Mouse (Mus musculus) MEL (cell line): ENCODE data around the gene Gm17655. TPM values are rescaled to one million over a fixed set of nuclear protein-coding genes. Genes with fewer than 3 reads are reported as not detected.

Experiments used
- DNase-seq: peaks from one replicate; pipeline ENCODE4 v3.0.0; 2011; ENCODE audit warnings: low read depth, low spot score
- H3K27ac ChIP-seq: 2 replicates; pipeline ENCODE4 v1.5.1; 2012; ENCODE audit warnings: low read depth, mild to moderate bottlenecking, control low read depth, low read length, moderate library complexity; ENCODE audit not compliant: control insufficient read depth
- H3K27me3 ChIP-seq, 2 experiments: fragments of 150-350 bp in 1 of 2; sonication (generic) in 1 of 2; 2 replicates each; pipeline ENCODE4 v1.6.1; 2012; ENCODE audit warnings: low read length in 2 of 2, mild to moderate bottlenecking in 2 of 2, improper control_type of control experiment in 1 of 2, moderate library complexity in 1 of 2; ENCODE audit not compliant: insufficient read depth in 2 of 2, control insufficient read depth in 1 of 2
- H3K36me3 ChIP-seq, 2 experiments: 2 replicates each; pipeline ENCODE4 v1.6.1; 2012 to 2014; ENCODE audit warnings: low read length in 2 of 2, improper control_type of control experiment in 1 of 2, inconsistent platforms in 1 of 2, mild to moderate bottlenecking in 1 of 2; ENCODE audit not compliant: insufficient read depth in 2 of 2, control insufficient read depth in 1 of 2
- H3K4me1 ChIP-seq, 2 experiments: fragments of 150-350 bp in 1 of 2; sonication (generic) in 1 of 2; 2 replicates each; pipeline ENCODE4 v1.6.1; 2012; ENCODE audit warnings: low read length in 2 of 2, improper control_type of control experiment in 1 of 2, mild to moderate bottlenecking in 1 of 2; ENCODE audit not compliant: insufficient read depth in 2 of 2, control insufficient read depth in 1 of 2
- H3K4me3 ChIP-seq, 2 experiments: fragments of 150-350 bp in 1 of 2; sonication (generic) in 1 of 2; 2 replicates each; pipeline ENCODE4 v1.5.1; 2012; ENCODE audit warnings: low read depth in 2 of 2, low read length in 2 of 2, mild to moderate bottlenecking in 2 of 2, moderate library complexity in 2 of 2, control low read depth in 1 of 2, improper control_type of control experiment in 1 of 2; ENCODE audit not compliant: control insufficient read depth in 1 of 2, insufficient read depth in 1 of 2
- H3K79me2 ChIP-seq: 2 replicates; pipeline ENCODE4 v1.6.1; 2012; ENCODE audit warnings: mild to moderate bottlenecking, low read length, moderate library complexity; ENCODE audit not compliant: control insufficient read depth, poor library complexity, insufficient read depth
- H3K9ac ChIP-seq: 2 replicates; pipeline ENCODE4 v1.6.1; 2012; ENCODE audit warnings: low read depth, mild to moderate bottlenecking, control low read depth, low read length, moderate library complexity; ENCODE audit not compliant: control insufficient read depth, poor library complexity, severe bottlenecking
- H3K9me3 ChIP-seq: fragments of 150-350 bp; sonication (generic); replicated peaks from 2 replicates; pipeline ENCODE4 v1.6.1; 2012; ENCODE audit warnings: mild to moderate bottlenecking, low read length, improper control_type of control experiment, moderate library complexity; ENCODE audit not compliant: insufficient read depth
- BHLHE40 ChIP-seq: IDR thresholded peaks from 2 replicates; pipeline ENCODE4 v1.6.1; 2012; ENCODE audit warnings: low read depth, mild to moderate bottlenecking, inconsistent platforms, low read length, improper control_type of control experiment, borderline replicate concordance
- CHD1 ChIP-seq: IDR thresholded peaks from 2 replicates; pipeline ENCODE4 v1.6.1; 2012; ENCODE audit warnings: low read depth, mild to moderate bottlenecking, inconsistent platforms, low read length, improper control_type of control experiment
- CTCF ChIP-seq, 3 experiments: IDR thresholded peaks in 2 of 3; conservative IDR thresholded peaks in 1 of 3; 2 replicates each; pipeline ENCODE4 v1.5.1; 2011 to 2012; ENCODE audit warnings: low read length in 3 of 3, low read depth in 2 of 3, mild to moderate bottlenecking in 2 of 3, improper control_type of control experiment in 1 of 3, inconsistent platforms in 1 of 3, mixed read lengths in 1 of 3, moderate library complexity in 1 of 3; ENCODE audit not compliant: control insufficient read depth in 1 of 3, insufficient read depth in 1 of 3, poor library complexity in 1 of 3, severe bottlenecking in 1 of 3
- E2F4 ChIP-seq: IDR thresholded peaks from 2 replicates; pipeline ENCODE4 v1.6.1; 2011; ENCODE audit warnings: low read depth, low read length, improper control_type of control experiment, borderline replicate concordance
- ELF1 ChIP-seq: IDR thresholded peaks from 2 replicates; pipeline ENCODE4 v1.6.1; 2014; ENCODE audit warnings: low read depth, mild to moderate bottlenecking, inconsistent platforms, low read length, improper control_type of control experiment, moderate library complexity
- ETS1 ChIP-seq: IDR thresholded peaks from 2 replicates; pipeline ENCODE4 v1.6.1; 2012; ENCODE audit warnings: low read depth, mild to moderate bottlenecking, inconsistent platforms, low read length, improper control_type of control experiment, moderate library complexity
- HCFC1 ChIP-seq: IDR thresholded peaks from 2 replicates; pipeline ENCODE4 v1.6.1; 2012; ENCODE audit warnings: low read depth, mild to moderate bottlenecking, inconsistent platforms, low read length, improper control_type of control experiment, moderate library complexity
- KAT2A ChIP-seq: conservative IDR thresholded peaks from 2 replicates; pipeline ENCODE4 v1.6.1; 2012; ENCODE audit warnings: low read depth, low read length, improper control_type of control experiment, inconsistent platforms
- MAX ChIP-seq: IDR thresholded peaks from 2 replicates; pipeline ENCODE4 v1.6.1; 2011; ENCODE audit warnings: low read length, improper control_type of control experiment
- MAZ ChIP-seq: IDR thresholded peaks from 2 replicates; pipeline ENCODE4 v1.6.1; 2012; ENCODE audit warnings: low read depth, mild to moderate bottlenecking, inconsistent platforms, low read length, improper control_type of control experiment
- MXI1 ChIP-seq: IDR thresholded peaks from 2 replicates; pipeline ENCODE4 v1.6.1; 2011; ENCODE audit warnings: mild to moderate bottlenecking, low read depth, low read length, improper control_type of control experiment
- MYC ChIP-seq: IDR thresholded peaks from 2 replicates; pipeline ENCODE4 v1.6.1; 2011; ENCODE audit warnings: low read depth, mild to moderate bottlenecking, low read length, improper control_type of control experiment, moderate library complexity
- NELFE ChIP-seq: IDR thresholded peaks from 2 replicates; pipeline ENCODE4 v1.6.1; 2011; ENCODE audit warnings: low read depth, low read length, improper control_type of control experiment
- NRF1 ChIP-seq: IDR thresholded peaks from 2 replicates; pipeline ENCODE4 v1.6.1; 2014; ENCODE audit warnings: low read depth, mild to moderate bottlenecking, inconsistent platforms, low read length, improper control_type of control experiment, moderate library complexity; ENCODE audit not compliant: poor library complexity, insufficient read depth, severe bottlenecking
- POLR2A ChIP-seq, 2 experiments: IDR thresholded peaks; 2 replicates each; pipeline ENCODE4 v1.6.1; 2011 to 2012; ENCODE audit warnings: low read length in 2 of 2, mild to moderate bottlenecking in 2 of 2, control low read depth in 1 of 2, improper control_type of control experiment in 1 of 2, low read depth in 1 of 2, moderate library complexity in 1 of 2; ENCODE audit not compliant: control insufficient read depth in 1 of 2, insufficient read depth in 1 of 2, poor library complexity in 1 of 2
- POLR2AphosphoS2 ChIP-seq: IDR thresholded peaks from 2 replicates; pipeline ENCODE4 v1.6.1; 2011; ENCODE audit warnings: low read length, improper control_type of control experiment
- SIN3A ChIP-seq: IDR thresholded peaks from 2 replicates; pipeline ENCODE4 v1.6.1; 2012; ENCODE audit warnings: low read length, improper control_type of control experiment, inconsistent platforms
- TCF12 ChIP-seq: IDR thresholded peaks from 2 replicates; pipeline ENCODE4 v1.6.1; 2014; ENCODE audit warnings: low read depth, mild to moderate bottlenecking, inconsistent platforms, low read length, improper control_type of control experiment, moderate library complexity
- USF1 ChIP-seq: IDR thresholded peaks from 2 replicates; pipeline ENCODE4 v1.6.1; 2014; ENCODE audit warnings: low read depth, mild to moderate bottlenecking, inconsistent platforms, low read length, improper control_type of control experiment, moderate library complexity
- USF2 ChIP-seq, 2 experiments: IDR thresholded peaks; 2 replicates each; pipeline ENCODE4 v1.6.1; 2011 to 2012; ENCODE audit warnings: improper control_type of control experiment in 2 of 2, low read length in 2 of 2, borderline replicate concordance in 1 of 2, inconsistent platforms in 1 of 2, low read depth in 1 of 2, mild to moderate bottlenecking in 1 of 2; ENCODE audit not compliant: insufficient read depth in 1 of 2
- ZC3H11A ChIP-seq: IDR thresholded peaks from 2 replicates; pipeline ENCODE4 v1.6.1; 2012; ENCODE audit warnings: low read depth, mild to moderate bottlenecking, inconsistent platforms, low read length, improper control_type of control experiment
- ZKSCAN1 ChIP-seq: IDR thresholded peaks from 2 replicates; pipeline ENCODE4 v1.6.1; 2012; ENCODE audit warnings: low read depth, mild to moderate bottlenecking, inconsistent platforms, low read length, improper control_type of control experiment, moderate library complexity
- ZMIZ1 ChIP-seq: IDR thresholded peaks from 2 replicates; pipeline ENCODE4 v1.6.1; 2012; ENCODE audit warnings: low read depth, mild to moderate bottlenecking, inconsistent platforms, low read length, improper control_type of control experiment, moderate library complexity
- polyA plus RNA-seq, 2 experiments: library from polyadenylated mRNA; stranded (reverse) in 1 of 2; unstranded in 1 of 2; fragments of >175 nt in 1 of 2; fragments of >200 nt in 1 of 2; gene quantifications; 2 replicates each; pipeline versions ENCODE4 v1.2.1 to v1.2.4; 2012; ENCODE audit warnings: low replicate concordance in 2 of 2, low read depth in 1 of 2; ENCODE audit not compliant: insufficient read length in 2 of 2, insufficient read depth in 1 of 2, missing spikeins in 1 of 2
- total RNA-seq: library from RNA; depleted of rRNA; stranded (reverse); fragments of 300-350 nt; gene quantifications from 2 replicates; pipeline ENCODE4 v1.2.3, GENCODE M21; 2012

Gene Gm17655
- total and polyA plus RNA-seq, 3 experiments = 2.2 to 259 (median 2.9) TPM

DNA sequence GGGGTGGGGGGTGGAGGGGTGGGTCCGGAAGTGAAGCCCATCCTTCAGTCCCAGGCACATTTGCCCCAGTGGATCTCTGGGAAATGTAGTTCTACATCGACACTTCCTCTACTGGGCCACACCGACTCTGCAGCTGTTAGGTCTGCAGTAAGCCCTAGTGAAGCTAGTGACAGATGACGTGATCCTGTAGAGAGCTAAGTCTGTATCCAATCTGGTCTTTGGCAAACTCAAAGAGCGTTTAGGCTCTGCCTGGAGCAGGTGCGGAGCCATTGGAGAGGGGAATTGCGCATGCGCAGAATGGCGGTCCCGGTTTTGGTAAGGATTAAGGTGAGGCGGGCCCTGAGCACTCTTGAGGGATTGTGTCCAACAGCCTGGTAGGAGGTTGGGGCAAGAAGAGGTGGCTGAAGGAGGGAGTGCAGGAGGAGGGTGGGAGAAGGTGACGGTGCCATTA lies 37.7 kb upstream of the Gm17655 start, which contains the start of gene Zfp605 (continued):
- TF ChIP-seq KAT2A (peak; percentile 71), USF2 (IDR thresholded peaks at IDR 0.05; ENCODE audit: borderline replicate concordance in 1 of 2, insufficient read depth in 1 of 2, low read depth in 1 of 2, low read length in 2 of 2) (no peak), ETS1 (peak; percentile 77)

DNA sequence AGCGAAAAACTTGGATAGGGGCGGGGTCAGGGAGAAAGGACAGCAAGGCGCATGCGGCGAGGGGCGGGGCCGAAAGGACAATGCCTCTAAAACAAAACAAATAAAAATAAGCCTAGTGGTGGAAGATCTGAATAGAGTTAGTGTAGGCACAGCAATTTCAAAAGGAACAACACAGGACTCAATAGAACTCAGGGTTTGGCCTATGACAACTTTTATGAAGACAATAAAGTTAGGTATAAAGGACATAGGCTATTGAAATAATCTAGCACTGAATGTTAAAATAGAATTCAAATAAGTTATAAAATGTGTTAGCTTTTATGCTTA lies 36.0 kb upstream of the Gm17655 start:
- peaks cover 6 to 7% of the 10 kb centered on the region in 2 experiments for H3K4me1 ChIP-seq
- peaks cover 0 to 8% of the 10 kb centered on the region in 2 experiments; a peak in 3 of 4 replicates for H3K36me3 ChIP-seq
- peaks cover 19% of the 10 kb centered on the region for H3K79me2 ChIP-seq
- no peaks in the 10 kb centered on the region for H3K9me3 ChIP-seq
- no peaks in the 10 kb centered on the region for H3K27me3 ChIP-seq
- peak overlapping the region in 1 of 2 experiments; percentile 51; a peak in 2 of 4 replicates for H3K4me3 ChIP-seq
- no peak overlapping the region for H3K9ac ChIP-seq
- no peak for TF ChIP-seq E2F4
- 0 out of 2 replicates have a peak, but pooled peaks have one; percentile 3 for TF ChIP-seq USF1
- no peak for TF ChIP-seq BHLHE40
- TF ChIP-seq NRF1 = no peak
- TF ChIP-seq CHD1 = 0 out of 2 replicates have a peak, but pooled peaks have one; percentile 60
- H3K27ac ChIP-seq = no peak overlapping the region
- no peak for DNase-seq

DNA sequence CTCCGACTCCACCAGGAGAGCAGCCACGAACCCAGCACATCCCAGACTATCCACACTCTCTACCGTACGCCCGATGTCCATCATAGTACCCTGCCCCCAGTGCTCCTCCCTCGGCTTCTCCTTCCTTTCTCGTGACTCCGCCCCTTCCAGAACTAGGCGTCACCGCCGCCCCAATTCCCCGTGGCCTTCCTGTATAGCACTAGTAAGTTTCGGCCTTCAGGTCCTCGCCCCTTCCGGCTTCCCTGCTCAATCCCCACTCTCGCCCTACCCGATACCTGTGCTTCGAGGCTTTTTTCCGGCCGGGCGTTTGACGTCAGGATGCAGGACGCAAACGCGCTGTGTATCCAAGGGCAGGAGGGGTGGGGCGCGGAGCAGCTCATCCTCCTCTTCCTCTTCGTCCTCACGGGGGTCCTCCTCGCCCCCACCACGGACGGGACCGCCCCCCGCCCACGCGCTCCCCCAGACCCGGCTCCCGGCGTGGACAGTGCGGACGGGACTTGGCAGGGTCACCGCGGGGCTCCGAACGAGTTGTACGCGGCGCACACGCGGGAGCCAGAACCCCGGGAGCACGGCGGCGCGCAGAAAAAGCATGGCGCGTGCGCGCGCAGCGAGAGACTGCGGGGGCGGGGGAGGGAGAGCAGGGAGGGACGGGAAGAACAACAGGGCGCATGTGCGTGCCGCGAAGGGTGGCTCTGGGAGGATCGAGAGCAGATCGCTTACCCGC lies 35.4 kb upstream of the Gm17655 start, which contains the start of gene Gtpbp6:
Gene Gtpbp6, minus strand, starts transcription at position 617 of the 724 bp plus-strand sequence.
- no peak; the same call in 1 of the 2 replicates for TF ChIP-seq USF1
- peak; percentile 82 for TF ChIP-seq ZMIZ1
- peak; percentile 19; the same call in 1 of the 2 replicates for TF ChIP-seq TCF12
- peak; percentile 94 for TF ChIP-seq NRF1
- TF ChIP-seq SIN3A = peak; percentile 69
- peak; percentile 80 for TF ChIP-seq HCFC1
- no peak for TF ChIP-seq ZC3H11A
- peak; percentile 91 for TF ChIP-seq MXI1
- peak; percentile 84 to 95 for TF ChIP-seq POLR2A (IDR thresholded peaks at IDR 0.05; ENCODE audit: control insufficient read depth in 1 of 2, insufficient read depth in 1 of 2, low read depth in 1 of 2, low read length in 2 of 2, poor library complexity in 1 of 2)
- TF ChIP-seq POLR2AphosphoS2 = peak; percentile 70
- peak; percentile 95 for TF ChIP-seq MAZ
- peak; percentile 47 for TF ChIP-seq MAX
- peak; percentile 79; the same call in 1 of the 2 replicates for TF ChIP-seq MYC
- peak; percentile 89 for TF ChIP-seq ELF1
- TF ChIP-seq ZKSCAN1 = no peak
- TF ChIP-seq ETS1 = peak; percentile 56; the same call in 1 of the 2 replicates
- TF ChIP-seq NELFE = peak; percentile 69
- TF ChIP-seq CTCF (IDR thresholded peaks at IDR 0.05 in 2 of 3, conservative IDR thresholded peaks at IDR 0.05 in 1 of 3; ENCODE audit: control insufficient read depth in 1 of 3, insufficient read depth in 1 of 3, low read depth in 2 of 3, low read length in 3 of 3, poor library complexity in 1 of 3, severe bottlenecking in 1 of 3) = no peak
- H3K27me3 ChIP-seq = no peaks in the 10 kb centered on the region
- peak within 1 kb of the TSS; percentile 81 to 87 for H3K4me3 ChIP-seq
- peak within 1 kb of the TSS; percentile 84 for H3K9ac ChIP-seq
- DNase-seq = peak; percentile 99
- no peaks in the 10 kb centered on the region for H3K9me3 ChIP-seq
- H3K79me2 ChIP-seq = peaks cover 19% of the 10 kb centered on the region
- peaks cover 0 to 8% of the 10 kb centered on the region in 2 experiments; a peak in 3 of 4 replicates for H3K36me3 ChIP-seq
- peak within 1 kb of the TSS; percentile 63 for H3K27ac ChIP-seq
- H3K4me1 ChIP-seq = peaks cover 6 to 7% of the 10 kb centered on the region in 2 experiments
